Mouse (Mus musculus) cerebellum, adult 2 months (tissue): ENCODE measurements around the gene Gabrr3. TPM values are rescaled to one million over a fixed set of nuclear protein-coding genes. Genes with fewer than 3 reads are reported as not detected.
"Not testable (repeated sequence)": the region's sequence is repeated elsewhere in the genome, so short reads cannot be mapped to it uniquely, and the experiment has no call there.

ENCODE experiments used
- DNase-seq, 2 experiments: peaks; one replicate each; pipeline ENCODE4 v3.0.0; 2021
- H3K27ac ChIP-seq: fragments of 200-500 bp; 2 replicates; pipeline ENCODE4 v1.5.1; 2012; ENCODE audit warnings: low read length, control low read depth, inconsistent platforms; ENCODE audit not compliant: insufficient read depth
- H3K27me3 ChIP-seq: fragments of 200-500 bp; 2 replicates; pipeline ENCODE4 v1.6.1; 2012; ENCODE audit warnings: inconsistent platforms, mild to moderate bottlenecking, low read length, moderate library complexity; ENCODE audit not compliant: control insufficient read depth, insufficient read depth
- H3K4me1 ChIP-seq: fragments of 200-500 bp; 2 replicates; pipeline ENCODE4 v1.6.1; 2011; ENCODE audit warnings: low read length; ENCODE audit not compliant: control insufficient read depth, insufficient read depth
- H3K4me3 ChIP-seq: fragments of 200-500 bp; replicated peaks from 2 replicates; pipeline ENCODE3; 2011; ENCODE audit warnings: mild to moderate bottlenecking, low read depth, low read length, control low read depth; ENCODE audit not compliant: insufficient read depth
- CTCF ChIP-seq: fragments of 200-500 bp; IDR thresholded peaks from 2 replicates; pipeline ENCODE4 v1.5.1; 2011; ENCODE audit warnings: low read depth, mild to moderate bottlenecking, control low read depth, low read length, moderate library complexity, borderline replicate concordance; ENCODE audit not compliant: insufficient read depth
- POLR2A ChIP-seq: fragments of 200-500 bp; IDR thresholded peaks from 2 replicates; pipeline ENCODE4 v1.6.1; 2011; ENCODE audit warnings: low read length, control low read depth, borderline replicate concordance; ENCODE audit not compliant: insufficient read depth
- whole genome bisulfite sequencing: fragments of 180-500 bp; shearing (Covaris S2); methylation state at CpG from one replicate; pipeline ENCODE4 v1.1.7; 2018; 5-methylcytosine and 5-hydroxymethylcytosine counted together
- polyA plus RNA-seq: library from polyadenylated mRNA; depleted of rRNA; stranded (reverse); fragments of >200 nt; gene quantifications from 2 replicates; pipeline ENCODE4 v1.2.3, GENCODE M21; 2012

The Gabrr3 gene
- polyA plus RNA-seq, 1 experiment: 0.02 TPM

DNA sequence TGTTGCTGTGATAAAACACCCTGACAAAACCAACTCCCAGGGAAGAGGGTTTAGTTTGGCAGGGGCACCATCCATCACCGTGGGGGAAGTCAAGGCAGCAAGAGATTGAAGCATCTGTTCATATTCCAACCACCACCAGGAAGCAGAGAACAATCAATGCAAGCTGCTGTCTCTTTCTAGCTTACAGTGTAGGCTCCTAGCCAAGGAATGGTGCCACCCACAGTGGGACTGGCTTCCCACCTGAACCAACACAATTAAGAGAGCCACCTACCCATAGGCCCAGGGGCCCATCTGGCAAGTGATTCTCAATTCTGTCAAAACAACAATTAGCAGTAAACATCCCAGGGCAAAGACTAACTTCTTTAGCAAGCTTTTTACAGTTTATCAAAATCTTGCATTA, 41.0 kb downstream of the Gabrr3 start:
- no peak for DNase-seq

DNA sequence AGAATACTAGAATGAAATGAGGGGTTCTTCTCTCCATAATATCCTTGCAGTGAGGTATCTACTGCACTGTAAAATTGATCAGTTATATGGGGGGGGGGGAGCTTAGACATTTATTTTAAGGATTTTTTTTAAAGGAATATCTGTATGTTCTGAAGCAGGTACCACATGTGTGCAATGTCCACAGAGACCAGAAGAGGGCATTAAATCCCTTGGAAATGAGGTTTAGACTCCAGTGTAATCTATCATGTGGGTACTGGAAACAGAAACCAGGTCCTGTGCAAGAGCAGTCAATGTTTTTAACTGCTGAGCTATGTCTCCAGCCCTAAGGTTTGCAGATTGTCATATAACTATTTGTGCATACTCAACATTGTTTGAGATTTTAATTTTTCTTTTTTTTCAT, 42.0 kb downstream of the Gabrr3 start:
- DNase-seq: no peak
- H3K27me3 ChIP-seq: no peaks in the 10 kb centered on the region
- no peak overlapping the region for H3K27ac ChIP-seq
- no peak overlapping the region for H3K4me3 ChIP-seq
- TF ChIP-seq CTCF: no peak
- no peak for TF ChIP-seq POLR2A
- H3K4me1 ChIP-seq: no peaks in the 10 kb centered on the region

More for the DNA sequence above, 41.0 kb downstream of the Gabrr3 start:
- WGBS: 3% methylated on average over 1 of the region's 1 CpGs
- Histone ChIP-seq H3K4me3 (no peak overlapping the region), H3K4me1 (no peaks in the 10 kb centered on the region), H3K27me3 (no peaks in the 10 kb centered on the region), H3K27ac (no peak overlapping the region)
- TF ChIP-seq POLR2A: no peak
- TF ChIP-seq CTCF: no peak

GRCm38 (mm10) chr16:59451813-59452212, 44.7 kb downstream of the Gabrr3 start:
- Histone ChIP-seq H3K4me3 (no peak overlapping the region), H3K27me3 (no peaks in the 10 kb centered on the region), H3K27ac (no peak overlapping the region), H3K4me1 (no peaks in the 10 kb centered on the region)
- no peak for DNase-seq
- TF ChIP-seq POLR2A (no peak), CTCF (no peak)
- 86% methylated on average over 5 of the region's 5 CpGs for WGBS

DNA sequence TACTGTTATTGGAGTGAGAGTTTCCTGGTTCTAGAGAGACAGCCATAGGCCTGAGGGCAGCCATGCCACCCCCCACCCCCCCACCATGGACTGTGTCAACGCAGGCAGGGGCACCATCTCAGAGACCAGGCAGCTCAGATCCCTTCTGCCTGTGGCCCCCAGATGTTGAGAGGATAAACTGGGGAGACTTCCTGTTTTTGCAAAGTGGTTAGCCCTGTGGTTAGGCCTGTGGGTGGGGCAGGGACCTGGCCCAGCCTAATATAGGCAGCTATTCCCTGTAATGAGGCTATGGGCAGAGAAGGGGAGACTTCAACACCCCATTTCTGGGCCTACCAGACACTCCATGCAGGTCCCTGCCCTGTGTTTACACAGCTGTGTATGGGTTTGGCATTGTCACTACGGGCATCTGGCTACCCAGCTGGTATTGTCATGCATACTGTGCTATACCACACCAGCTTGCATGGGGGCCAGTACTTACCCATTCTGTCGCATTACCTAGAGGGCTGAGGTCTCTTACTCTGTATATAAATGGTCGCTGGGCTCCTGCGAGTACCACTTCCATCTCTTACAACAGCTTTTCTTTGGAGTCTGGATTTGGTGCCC, 52.2 kb downstream of the Gabrr3 start:
- H3K27me3 ChIP-seq, H3K4me3 ChIP-seq, H3K27ac ChIP-seq, H3K4me1 ChIP-seq, DNase-seq: not testable (repeated sequence)
- WGBS: 83% methylated on average over 5 of the region's 5 CpGs

DNA sequence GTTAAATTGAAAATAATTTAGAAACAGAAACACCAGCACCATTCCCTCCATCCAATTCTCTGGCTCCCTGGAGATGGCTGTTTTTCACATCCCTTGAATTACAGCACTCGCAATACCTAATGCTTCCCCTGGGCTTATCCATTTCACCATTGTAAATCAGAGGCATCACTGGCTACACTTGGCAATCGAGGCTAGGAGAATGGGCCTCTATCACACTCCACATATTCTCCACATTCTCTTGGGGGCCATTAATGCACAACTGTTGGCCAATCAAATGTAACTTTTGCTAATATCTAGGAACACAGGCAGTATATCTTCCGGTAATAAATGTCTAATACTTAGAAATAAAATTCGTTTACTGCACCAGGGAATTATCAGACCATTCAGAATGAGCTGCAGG, 56.4 kb downstream of the Gabrr3 start:
- H3K27me3 ChIP-seq: no peaks in the 10 kb centered on the region
- H3K4me3 ChIP-seq: no peak overlapping the region
- H3K27ac ChIP-seq: no peak overlapping the region
- no peaks in the 10 kb centered on the region for H3K4me1 ChIP-seq
- WGBS: 75% methylated on average over 4 of the region's 4 CpGs
- no peak for DNase-seq
- TF ChIP-seq CTCF (no peak), POLR2A (no peak)

DNA sequence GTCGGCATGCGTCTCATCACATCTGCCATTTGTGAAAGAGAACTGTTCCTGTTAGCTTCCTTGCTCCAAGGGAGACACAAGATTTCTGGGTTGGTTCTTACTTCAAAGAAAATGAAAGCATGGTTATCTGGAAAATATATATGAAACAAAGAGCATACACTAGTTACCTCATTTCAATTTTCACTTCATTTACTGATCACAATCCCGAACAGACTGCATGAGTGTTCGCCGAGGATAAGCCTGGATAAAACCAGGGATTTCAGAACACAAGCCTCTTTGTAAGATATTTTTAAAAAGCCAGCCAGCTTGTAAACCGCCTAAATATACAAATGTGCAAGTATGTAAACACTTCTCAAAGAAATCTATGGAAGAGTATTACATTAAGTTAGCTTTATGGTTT, 56.8 kb downstream of the Gabrr3 start:
- Histone ChIP-seq H3K4me3 (no peak overlapping the region), H3K27ac (no peak overlapping the region), H3K4me1 (no peaks in the 10 kb centered on the region), H3K27me3 (no peaks in the 10 kb centered on the region)
- 93% methylated on average over 6 of the region's 6 CpGs for WGBS
- no peak for TF ChIP-seq CTCF
- TF ChIP-seq POLR2A: no peak
- no peak for DNase-seq

GRCm38 (mm10) chr16:59469846-59470245, 62.7 kb downstream of the Gabrr3 start:
- Histone ChIP-seq H3K27me3 (no peaks in the 10 kb centered on the region), H3K4me3 (no peak overlapping the region), H3K4me1 (no peaks in the 10 kb centered on the region), H3K27ac (no peak overlapping the region)
- no peak for DNase-seq
- TF ChIP-seq POLR2A (no peak), CTCF (no peak)
- WGBS: 78% methylated on average over 1 of the region's 1 CpGs

DNA sequence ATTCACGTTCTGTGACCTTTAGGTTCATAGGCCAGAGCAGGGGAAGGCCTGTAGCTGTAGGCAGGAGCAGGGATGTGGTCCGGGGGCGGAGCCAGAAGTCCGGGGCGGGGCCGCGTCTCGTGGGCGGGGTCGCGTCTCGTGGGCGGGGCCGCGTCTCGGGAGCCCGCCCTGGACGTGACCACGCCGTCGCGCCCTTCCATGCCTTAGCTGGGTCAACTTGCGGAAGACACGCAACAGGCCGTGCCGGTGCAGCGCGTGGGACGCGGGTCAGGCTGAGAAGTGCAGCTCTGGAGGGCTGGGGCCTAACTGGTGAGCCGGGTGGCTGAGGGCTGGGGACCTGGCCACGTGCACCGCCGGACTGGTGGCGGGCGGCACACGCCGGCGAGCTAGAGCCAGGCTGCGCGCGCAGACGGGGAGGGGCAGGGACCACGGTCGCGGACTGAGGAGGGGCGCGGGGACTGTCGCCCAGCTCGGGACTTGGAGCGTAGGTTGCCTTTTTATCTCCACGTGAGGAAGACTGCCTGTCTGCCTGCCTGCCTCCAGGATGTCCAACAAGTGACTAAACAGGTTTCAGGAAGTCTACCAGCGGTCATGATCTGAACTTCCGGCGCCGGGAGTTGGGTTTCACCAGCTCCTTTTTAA, 64.6 kb downstream of the Gabrr3 start, which contains the start of gene Riox2:
Gene Riox2, plus strand, starts transcription at position 139 of the 642 bp plus-strand sequence.
- TF ChIP-seq POLR2A: no peak
- TF ChIP-seq CTCF: no peak
- Histone ChIP-seq H3K4me3 (peak within 1 kb of the TSS; percentile 97), H3K4me1 (no peaks in the 10 kb centered on the region), H3K27ac (no peak within 1 kb of the TSS), H3K27me3 (no peaks in the 10 kb centered on the region)
- DNase-seq: peak; percentile 60 to 70
- 2% methylated on average over 56 of the region's 56 CpGs for WGBS
